Mouse (Mus musculus) adrenal gland, postnatal 10 days (tissue): ENCODE data around the gene Mpzl2. TPM values are rescaled to one million over a fixed set of nuclear protein-coding genes. Genes with fewer than 3 reads are reported as not detected.

Source experiments
- DNase-seq: peaks from one replicate; pipeline ENCODE4 v3.0.0; 2021; ENCODE audit warnings: mixed read lengths
- long read RNA-seq, 2 experiments: library from polyadenylated mRNA; stranded (forward); transcript quantifications; one replicate each; pipeline ENCODE4 v2.0.0; 2021
- total RNA-seq, 2 experiments: library from RNA; stranded (reverse); gene quantifications; 2 replicates each; pipeline ENCODE4 v1.2.3; 2021

Mpzl2 gene
- total RNA-seq = 10 to 100 TPM; 15.1 to 16.4 TPM
- long read RNA-seq, experiment 1, partial matches to known transcripts = 1 of 16 reads
- long read RNA-seq, experiment 1, other reads (novel, unspliced or antisense) = 13 of 16 reads
- long read RNA-seq, experiment 2, transcript Mpzl2-201 (6 exons, 3,107 nt) = major isoform, 6 of 9 reads
- long read RNA-seq, experiment 2, partial matches to known transcripts = 0 of 9 reads
- long read RNA-seq, experiment 2, other reads (novel, unspliced or antisense) = 3 of 9 reads

DNA sequence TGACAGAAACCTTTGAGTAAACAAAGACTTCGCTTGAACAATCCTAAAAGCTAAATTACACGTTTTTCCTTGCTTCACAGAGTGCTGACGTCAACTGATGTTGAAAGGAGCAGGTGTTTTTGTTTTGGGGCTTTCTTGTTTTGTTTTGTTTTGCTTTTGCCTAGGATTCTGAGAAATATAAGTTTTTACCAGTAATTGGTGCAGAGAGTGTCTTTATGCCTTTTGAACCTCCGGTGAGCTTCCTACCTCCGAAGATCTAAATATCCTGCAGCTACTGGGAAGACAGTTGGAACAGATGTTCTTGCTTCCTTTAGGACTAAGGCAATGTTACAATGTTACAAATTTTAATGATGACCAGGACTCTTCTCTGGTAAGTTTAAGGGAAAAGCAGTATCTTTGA, at the start of gene Mpzl2:
Gene Mpzl2 (plus strand): TSS at position 301 of the 400 bp plus-strand sequence.
- no peak for DNase-seq

DNA sequence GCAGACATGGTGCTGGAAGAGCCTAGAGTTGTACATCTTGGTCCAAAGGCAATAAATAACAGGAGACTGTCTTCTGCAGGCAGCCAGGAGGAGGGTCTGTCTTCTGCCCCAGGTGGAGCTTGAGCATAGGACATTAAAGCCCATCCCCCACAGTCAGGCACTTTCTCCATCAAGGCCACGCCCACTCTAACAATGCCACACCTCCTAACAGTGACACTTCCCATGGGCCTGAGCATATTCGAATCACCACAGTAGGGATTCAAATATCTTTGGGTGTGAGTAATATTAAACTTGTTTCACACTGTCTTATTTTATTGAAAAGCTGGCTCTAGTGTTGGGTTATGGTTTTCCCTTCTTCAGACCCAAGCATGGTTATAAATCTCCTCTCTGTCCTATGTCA, 47.8 kb upstream of the Mpzl2 start:
- no peak for DNase-seq

- DNase-seq = no peak
These were observed 47.3 kb upstream of the Mpzl2 start for GRCm38 (mm10) chr9:44992271-44992670.

- DNase-seq = peak; percentile 5
These were observed 46.3 kb upstream of the Mpzl2 start for GRCm38 (mm10) chr9:44993268-44993667.

GRCm38 (mm10) chr9:44994962-44995361, 44.6 kb upstream of the Mpzl2 start:
- no peak for DNase-seq

DNA sequence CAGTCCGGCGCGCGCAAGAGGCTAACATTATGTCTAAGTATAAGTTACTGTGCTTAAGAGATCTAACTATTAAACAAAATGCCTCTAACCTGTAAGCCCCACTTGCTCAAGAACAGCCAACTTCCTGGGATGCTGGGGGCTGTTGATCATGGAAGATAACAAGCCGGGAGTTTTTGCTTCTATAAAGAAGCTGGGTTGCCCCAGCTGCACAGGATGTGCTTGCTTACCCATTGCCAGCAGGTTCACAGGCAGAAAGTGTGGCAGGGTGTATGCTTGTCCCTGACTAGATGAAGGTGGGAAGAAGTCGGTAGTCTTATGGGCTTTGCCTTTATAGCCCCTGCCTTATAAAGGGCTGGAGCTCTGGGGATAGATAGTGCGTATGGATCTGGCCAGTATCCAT, 43.0 kb upstream of the Mpzl2 start:
- no peak for DNase-seq

DNA sequence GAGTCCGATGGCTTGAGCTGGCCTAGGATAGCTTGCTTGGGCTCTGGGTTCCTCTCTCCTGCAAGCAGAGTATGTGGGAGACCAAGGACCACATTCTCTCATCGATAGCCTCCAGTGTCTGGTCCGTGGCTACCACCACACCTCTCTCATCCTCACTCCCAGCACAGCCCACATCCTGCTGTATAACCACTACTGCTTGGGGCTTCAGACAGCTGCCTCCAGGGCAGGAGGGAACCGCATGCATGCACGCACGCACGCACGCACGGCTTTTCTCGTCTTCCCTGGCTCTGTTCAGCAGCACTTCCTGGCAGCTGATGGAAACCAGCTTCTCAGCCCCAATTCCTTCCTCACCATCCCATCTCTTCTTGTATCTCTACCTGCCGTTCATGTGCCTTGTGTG, 41.5 kb upstream of the Mpzl2 start:
- no peak for DNase-seq

DNA sequence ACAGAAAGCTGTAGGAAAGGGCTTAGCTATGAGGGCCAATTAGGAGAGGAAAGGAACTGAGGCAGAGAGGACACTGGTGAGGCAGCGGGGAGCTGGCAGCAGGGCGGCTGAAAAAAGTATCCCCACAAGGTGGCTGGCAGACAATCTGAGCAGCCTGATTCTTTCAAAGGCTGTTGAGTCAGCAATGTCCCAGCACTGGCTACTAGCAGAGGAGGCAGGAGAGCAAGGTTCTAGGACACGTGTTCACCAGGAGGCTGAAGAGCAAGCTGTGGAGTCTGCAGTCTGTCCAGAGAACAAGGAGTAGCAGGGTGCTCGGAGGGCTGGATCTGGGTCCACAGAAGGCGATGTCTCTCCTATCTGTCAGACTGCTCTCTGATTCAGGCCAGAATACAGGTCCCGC, 40.4 kb upstream of the Mpzl2 start:
- peak; percentile 4 for DNase-seq

GRCm38 (mm10) chr9:44999776-45000175, 39.8 kb upstream of the Mpzl2 start:
- no peak for DNase-seq

DNA sequence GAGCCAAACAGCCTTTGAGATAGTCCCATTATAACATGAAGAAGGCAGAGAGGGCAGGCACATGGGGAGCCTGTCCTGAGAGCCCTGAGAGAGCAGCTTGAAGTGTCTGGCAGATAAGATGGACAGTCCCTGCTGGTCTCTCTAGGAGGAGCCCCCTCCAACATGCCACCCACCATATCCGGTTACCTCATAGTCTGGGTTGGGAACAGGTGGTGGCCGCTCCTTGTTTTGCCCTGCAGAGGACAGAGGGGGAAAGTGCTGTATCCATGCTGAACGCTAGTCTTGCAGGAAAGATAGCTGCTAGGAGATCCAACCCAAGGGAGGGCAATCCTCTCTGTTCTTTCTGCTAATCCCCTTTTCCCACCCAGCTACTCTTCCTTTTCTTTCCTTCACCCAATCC, 39.4 kb upstream of the Mpzl2 start:
- no peak for DNase-seq

GRCm38 (mm10) chr9:45007404-45007803, 32.2 kb upstream of the Mpzl2 start:
- DNase-seq = no peak

GRCm38 (mm10) chr9:45008342-45008741, 31.3 kb upstream of the Mpzl2 start:
- no peak for DNase-seq

DNA sequence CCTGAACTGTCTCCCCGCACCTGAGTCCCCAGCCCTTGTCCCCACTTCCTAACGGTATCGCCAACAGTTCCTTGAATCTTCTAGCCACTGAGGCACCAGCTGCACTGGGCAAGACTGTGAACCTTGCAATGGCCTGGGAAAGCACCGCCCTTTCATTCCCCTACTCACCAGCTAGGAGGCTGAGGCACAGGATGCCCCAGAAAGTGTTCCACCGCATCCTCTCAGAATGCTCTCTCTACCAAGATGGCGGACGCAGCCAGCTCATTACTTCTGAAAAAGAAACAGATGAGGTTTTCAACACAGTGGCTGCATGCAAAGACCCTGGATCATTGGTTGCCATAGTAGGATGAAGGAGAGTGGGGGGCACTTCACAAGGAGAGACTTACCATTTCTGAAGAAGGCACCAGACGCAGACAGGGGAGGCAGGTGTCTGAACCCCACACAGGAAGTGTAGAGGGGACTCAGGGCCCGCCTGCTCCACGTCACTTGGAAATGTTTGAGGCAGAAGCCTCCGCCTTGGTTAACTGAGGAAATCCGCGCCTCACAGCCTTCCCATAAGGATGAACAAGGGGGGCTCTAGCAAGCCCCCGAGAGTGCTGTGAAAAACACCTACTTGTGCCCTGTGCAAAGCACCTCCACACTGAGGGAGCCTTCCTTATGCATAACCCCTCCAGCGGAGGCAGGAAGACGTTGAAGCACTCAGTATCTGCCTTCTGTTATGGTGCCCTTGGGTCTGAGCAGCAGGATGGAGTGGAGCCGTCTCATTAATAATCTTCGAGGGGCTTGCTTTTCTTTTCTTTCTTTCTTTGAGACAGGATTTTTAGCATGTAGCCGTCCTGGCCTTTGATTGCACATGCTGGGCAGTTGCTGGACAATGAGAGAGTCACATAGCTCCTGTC, 30.2 kb upstream of the Mpzl2 start, which contains the start of gene Cd3e:
Gene Cd3e (minus strand): TSS at position 448 of the 899 bp plus-strand sequence.
- DNase-seq = no peak

DNA sequence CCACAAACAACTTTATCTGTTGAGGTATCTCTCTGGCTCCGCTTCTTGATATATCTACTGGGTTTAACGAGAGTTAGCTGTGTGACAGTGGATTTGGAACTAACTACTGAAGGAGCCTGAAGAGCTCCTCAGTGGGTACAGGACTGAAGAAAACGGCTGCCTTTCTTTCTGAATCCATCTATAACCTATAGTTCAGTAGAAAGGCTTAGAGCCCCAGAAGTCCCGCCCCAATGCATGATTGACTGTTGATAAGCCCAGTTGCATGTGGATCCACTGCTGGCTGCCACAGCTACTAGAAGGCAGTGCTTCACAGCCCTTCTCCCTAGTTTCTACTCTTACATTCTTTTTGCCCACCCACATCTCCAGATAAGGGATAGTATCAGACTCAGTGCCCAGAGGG, 29.1 kb upstream of the Mpzl2 start:
- DNase-seq = peak; percentile 20

DNA sequence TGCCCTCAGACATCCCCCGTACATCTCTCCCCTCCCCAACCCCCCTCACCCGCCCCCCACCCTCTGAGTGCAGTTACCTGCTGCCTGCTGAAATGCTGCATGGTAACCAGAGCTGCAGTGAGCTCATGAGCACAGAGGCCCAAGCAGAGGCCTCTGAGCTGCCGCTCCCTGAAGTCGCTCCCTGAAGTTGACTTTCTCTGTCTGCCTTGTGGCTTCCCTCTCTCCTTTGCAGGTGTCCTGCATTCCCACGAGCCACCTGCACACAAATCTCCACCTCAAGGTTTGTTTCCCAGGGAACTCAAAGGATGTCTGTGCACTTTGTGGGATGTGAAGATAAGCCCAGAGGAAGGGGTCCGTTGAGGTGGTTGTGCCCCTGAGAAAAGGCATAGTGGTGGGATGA, 28.3 kb upstream of the Mpzl2 start:
- DNase-seq = no peak

DNA sequence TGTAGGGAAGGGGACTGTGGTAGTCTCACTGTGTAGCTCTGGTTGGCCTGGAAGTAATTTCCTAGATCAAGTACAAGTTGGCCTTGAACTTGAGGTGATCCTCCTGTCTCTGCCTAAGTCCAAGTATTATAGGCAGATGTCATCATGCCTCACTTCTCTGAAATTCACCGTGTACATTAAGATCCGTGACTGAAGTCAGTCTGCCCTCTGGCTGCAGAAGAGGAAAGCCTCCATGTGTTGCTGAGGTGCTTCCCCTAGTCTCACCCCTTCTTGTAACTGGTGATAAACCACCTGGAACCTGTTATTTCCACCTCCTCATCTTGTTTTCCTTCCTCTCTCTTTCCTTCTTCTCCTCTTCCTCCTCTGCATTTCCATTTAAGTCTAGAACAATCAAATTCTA, 24.7 kb upstream of the Mpzl2 start:
- DNase-seq = no peak

- DNase-seq = no peak
These were observed 23.8 kb upstream of the Mpzl2 start for GRCm38 (mm10) chr9:45015841-45016240.

GRCm38 (mm10) chr9:45018031-45018430, 21.6 kb upstream of the Mpzl2 start:
- no peak for DNase-seq

DNA sequence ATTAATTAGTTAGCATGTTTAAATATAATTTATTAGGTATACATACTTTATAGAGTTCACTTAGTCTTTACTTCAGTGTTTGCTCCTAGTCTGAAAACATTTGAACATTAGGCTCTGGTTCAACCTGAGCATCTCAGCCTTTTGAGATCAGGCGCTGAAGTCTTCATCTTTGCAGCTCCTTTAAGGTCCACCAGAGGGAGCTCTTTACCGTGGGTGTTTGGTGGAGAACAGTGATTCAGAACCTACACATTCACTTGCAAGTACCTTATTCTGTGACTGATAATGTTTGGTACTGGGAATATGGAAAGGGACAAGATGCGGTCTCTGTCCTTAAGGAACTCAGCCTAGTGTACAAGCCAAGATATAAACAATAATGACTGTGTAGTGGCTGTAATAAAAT, 16.8 kb upstream of the Mpzl2 start:
- peak; percentile 78 for DNase-seq

DNA sequence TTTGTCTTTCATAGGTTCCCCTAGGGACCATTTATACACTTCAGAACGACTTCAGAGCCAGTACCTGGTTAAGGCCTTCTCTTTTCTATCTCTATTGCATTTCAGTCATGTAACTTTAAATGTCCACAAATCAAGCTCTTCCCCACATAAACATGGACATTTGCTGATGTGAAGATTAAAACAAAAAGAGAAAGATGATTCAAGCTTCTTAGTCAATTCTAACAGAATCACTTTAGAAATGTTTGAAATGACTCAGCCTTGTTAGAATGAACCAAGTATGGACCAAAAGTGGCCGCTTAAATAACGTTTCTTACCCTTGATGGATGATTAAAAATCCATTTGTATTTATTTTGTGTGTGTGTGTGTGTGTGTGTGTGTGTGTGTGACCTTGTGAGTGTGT, 16.0 kb upstream of the Mpzl2 start:
- DNase-seq = no peak

DNA sequence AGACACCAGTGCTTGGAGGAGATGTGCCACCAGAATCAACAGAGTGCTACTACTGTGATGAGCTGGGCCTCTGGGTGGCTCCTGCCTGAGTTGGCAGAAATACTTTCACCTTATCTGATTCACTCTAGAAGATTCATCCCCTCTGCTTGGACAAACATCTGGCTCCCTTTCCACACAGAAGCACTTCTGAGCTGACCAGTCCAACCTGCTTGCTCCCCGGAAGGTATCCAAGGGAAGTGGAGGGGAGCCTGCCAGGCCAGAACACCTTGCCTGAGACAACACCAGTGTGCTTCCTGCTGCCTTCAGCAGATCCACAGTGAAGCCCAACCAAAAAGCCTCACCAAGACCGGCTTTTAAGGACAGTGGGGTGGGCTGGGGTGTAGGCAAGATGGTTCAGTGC, 15.4 kb upstream of the Mpzl2 start:
- DNase-seq = no peak

GRCm38 (mm10) chr9:45027376-45027775, 12.2 kb upstream of the Mpzl2 start:
- DNase-seq = no peak

DNA sequence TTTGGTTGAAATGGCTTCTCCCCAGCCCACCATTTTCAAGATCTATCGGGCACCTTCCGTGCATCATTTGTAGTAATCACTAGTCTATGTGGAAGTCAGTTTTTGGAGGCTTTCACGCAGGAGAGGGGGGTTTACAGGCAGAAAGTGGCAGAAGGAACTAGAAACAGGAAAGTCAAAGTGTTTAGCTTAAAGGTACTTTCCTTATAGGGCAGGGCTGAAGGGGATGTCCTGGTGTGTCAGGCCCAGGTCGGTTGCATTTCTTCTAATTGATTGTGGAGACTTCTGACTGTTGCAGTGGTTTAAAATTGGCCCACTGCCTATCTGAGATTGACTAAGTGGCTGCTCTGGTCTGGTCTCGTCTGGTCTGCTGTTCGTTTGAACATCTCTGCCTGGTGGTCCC, 9.3 kb upstream of the Mpzl2 start:
- no peak for DNase-seq

- DNase-seq = no peak
These were observed 7.3 kb upstream of the Mpzl2 start for GRCm38 (mm10) chr9:45032261-45032660.
